ENCODE assay signal across 26 mouse cellular contexts in genomic region chr5:148680341-148680740, GRCm38 (mm10).
A peak's percentile ranks its signal among the peaks of the same experiment; 100 is the strongest.
DNase-seq lines count a peak whose midpoint lies in the region; ATAC-seq and TF ChIP-seq lines count a peak whose summit lies in the region.
"Had no signal": no experiment of that assay in that cellular context is flagged by ENCODE, and none has a peak within 500 bp of the region (broad histone marks: within the 10 kb centered on the region; RNA-seq: fewer than 3 reads in every experiment).

No protein-coding gene starts in this region.

- H3K4me2 ChIP-seq in liver, embryonic 11.5 days, result no peak overlapping the region
- no peak overlapping the region for H3K4me2 ChIP-seq in liver, embryonic 14.5 days (ENCODE audit: low read depth)
- H3K4me2 ChIP-seq in forebrain, postnatal 0 days (ENCODE audit: low read depth), result no peak overlapping the region
- H3K4me2 ChIP-seq: heart, embryonic 13.5 days; hindbrain, embryonic 15.5 days; midbrain, embryonic 12.5 days; neural tube, embryonic 15.5 days had no signal

- WGBS in liver, embryonic 11.5 days, result 73% methylated on average over 5 of the region's 5 CpGs
- 51% methylated on average over 5 of the region's 5 CpGs for WGBS in liver, embryonic 14.5 days (ENCODE audit: insufficient replicate concordance)
- WGBS in forebrain, postnatal 0 days, result 91% methylated on average over 5 of the region's 5 CpGs

- H3K9ac ChIP-seq in liver, embryonic 11.5 days (ENCODE audit: low read depth, low read length), result no peak overlapping the region
- no peak overlapping the region for H3K9ac ChIP-seq in liver, embryonic 14.5 days (replicated peaks)
- no peak overlapping the region for H3K9ac ChIP-seq in forebrain, postnatal 0 days
- H3K9ac ChIP-seq: heart, embryonic 13.5 days; hindbrain, embryonic 15.5 days; midbrain, embryonic 12.5 days; neural tube, embryonic 15.5 days had no signal

- peaks cover 3% of the 10 kb centered on the region; the same call in 1 of the 2 replicates for H3K9me3 ChIP-seq in liver, embryonic 11.5 days (ENCODE audit: control insufficient read depth, low read length)
- no peaks in the 10 kb centered on the region; the same call in 1 of the 2 replicates for H3K9me3 ChIP-seq in liver, embryonic 14.5 days (ENCODE audit: control insufficient read depth, low read length)
- no peaks in the 10 kb centered on the region for H3K9me3 ChIP-seq in forebrain, postnatal 0 days (ENCODE audit: low read length)
- H3K9me3 ChIP-seq: hindbrain, embryonic 15.5 days; midbrain, embryonic 12.5 days; neural tube, embryonic 15.5 days had no signal

- H3K36me3 ChIP-seq in liver, embryonic 11.5 days (ENCODE audit: control insufficient read depth, insufficient read depth, low read length), result no peaks in the 10 kb centered on the region
- no peaks in the 10 kb centered on the region for H3K36me3 ChIP-seq in liver, embryonic 14.5 days (replicated peaks; ENCODE audit: control insufficient read depth, insufficient read depth, low read depth)
- no peaks in the 10 kb centered on the region for H3K36me3 ChIP-seq in forebrain, postnatal 0 days (ENCODE audit: insufficient read depth)
- H3K36me3 ChIP-seq: heart, embryonic 13.5 days; hindbrain, embryonic 15.5 days; midbrain, embryonic 12.5 days; neural tube, embryonic 15.5 days had no signal

- TF ChIP-seq CTCF in liver, embryonic 14.5 days (IDR thresholded peaks at IDR 0.05; ENCODE audit: low read depth), result no peak
- no peak for TF ChIP-seq CTCF in forebrain, postnatal 0 days (IDR thresholded peaks at IDR 0.05; ENCODE audit: low read depth)

- H3K4me1 ChIP-seq in liver, embryonic 11.5 days (replicated peaks; ENCODE audit: control insufficient read depth, insufficient read depth, low read length), result no peaks in the 10 kb centered on the region
- H3K4me1 ChIP-seq in liver, embryonic 14.5 days (replicated peaks; ENCODE audit: control insufficient read depth in 2 of 2, insufficient read depth in 2 of 2, low read length in 1 of 2), result peaks cover 0 to 3% of the 10 kb centered on the region in 2 experiments; a peak in 2 of 4 replicates
- no peaks in the 10 kb centered on the region for H3K4me1 ChIP-seq in forebrain, postnatal 0 days (ENCODE audit: insufficient read depth)
- H3K4me1 ChIP-seq: heart, embryonic 13.5 days; hindbrain, embryonic 15.5 days; megakaryocyte, embryonic 14.5 days; midbrain, embryonic 12.5 days had no signal

- no peak for TF ChIP-seq EP300 in liver, embryonic 14.5 days (IDR thresholded peaks at IDR 0.05; ENCODE audit: low read depth)

- no peak overlapping the region for H3K27ac ChIP-seq in liver, embryonic 11.5 days (ENCODE audit: low read depth, low read length)
- no peak overlapping the region for H3K27ac ChIP-seq in liver, embryonic 14.5 days
- no peak overlapping the region for H3K27ac ChIP-seq in forebrain, postnatal 0 days (ENCODE audit: low read depth, low read length)
- H3K27ac ChIP-seq: heart, embryonic 13.5 days; hindbrain, embryonic 15.5 days; layer of hippocampus, adult 2 months; midbrain, embryonic 12.5 days; neural tube, embryonic 15.5 days had no signal

- no peaks in the 10 kb centered on the region for H3K27me3 ChIP-seq in liver, embryonic 11.5 days (replicated peaks; ENCODE audit: control insufficient read depth, insufficient read depth, low read length)
- H3K27me3 ChIP-seq in liver, embryonic 14.5 days (ENCODE audit: control insufficient read depth, insufficient read depth, low read length), result no peaks in the 10 kb centered on the region
- no peaks in the 10 kb centered on the region for H3K27me3 ChIP-seq in forebrain, postnatal 0 days (ENCODE audit: insufficient read depth, low read length)
- H3K27me3 ChIP-seq: heart, embryonic 13.5 days; hindbrain, embryonic 15.5 days; megakaryocyte, embryonic 14.5 days; midbrain, embryonic 12.5 days; neural tube, embryonic 15.5 days had no signal

- H3K4me3 ChIP-seq in liver, embryonic 11.5 days (ENCODE audit: low read depth, low read length), result no peak overlapping the region
- H3K4me3 ChIP-seq in liver, embryonic 14.5 days (ENCODE audit: insufficient read depth in 1 of 2, low read depth in 2 of 2, low read length in 2 of 2), result no peak overlapping the region
- H3K4me3 ChIP-seq in forebrain, postnatal 0 days (ENCODE audit: low read depth, low read length), result no peak overlapping the region
- H3K4me3 ChIP-seq: erythroblast, embryonic 14.5 days; heart, embryonic 13.5 days; hindbrain, embryonic 15.5 days; layer of hippocampus, adult 2 months; megakaryocyte, embryonic 14.5 days; midbrain, embryonic 12.5 days; neural tube, embryonic 15.5 days had no signal

- DNase-seq in liver, embryonic 11.5 days (ENCODE audit: low spot score), result no peak
- DNase-seq in liver (no peak), R1 (ENCODE audit: low read depth, low spot score) (peak; percentile 84)
- DNase-seq in liver, embryonic 14.5 days (ENCODE audit: low read depth in 3 of 3, low spot score in 3 of 3), result no peak
- DNase-seq in forebrain, postnatal 0 days, result no peak
- DNase-seq in embryo, embryonic 9.5 days (ENCODE audit: extremely low spot score), result no peak
- no peak for DNase-seq in layer of hippocampus, adult 9-11 months
- DNase-seq: adrenal gland, postnatal 10 days; cerebellum, adult 8-10 months; cerebellum, postnatal 36 days; heart, postnatal 10 days; kidney, adult 2 months; kidney, postnatal 36 days; left cerebral cortex, postnatal 4 days; lung, adult 18-20 months; lung, postnatal 4 days; retina, postnatal 1 day; right cerebral cortex, postnatal 25 days had no signal

- peak; percentile 40; the same call in 1 of the 2 replicates for ATAC-seq in liver, embryonic 11.5 days (replicated peaks; ENCODE audit: low FRiP score)
- peak; percentile 45; the same call in 1 of the 2 replicates for ATAC-seq in liver, embryonic 14.5 days (ENCODE audit: insufficient read depth)
- no peak for ATAC-seq in forebrain, postnatal 0 days
- ATAC-seq: forebrain, embryonic 16.5 days had no signal
